Mouse (Mus musculus) brain, adult 2 months (tissue): ENCODE measurements around the gene Usp39.

ENCODE experiments used
- DNase-seq: peaks from one replicate; pipeline ENCODE4 v3.0.0; 2011; ENCODE audit warnings: low read depth, low spot score

The Usp39 gene

GRCm38 (mm10) chr6:72345074-72345567 lies at the start of gene Usp39:
Gene Usp39 (minus strand): TSS chr6:72345184.
- DNase-seq: peak; percentile 99

DNA sequence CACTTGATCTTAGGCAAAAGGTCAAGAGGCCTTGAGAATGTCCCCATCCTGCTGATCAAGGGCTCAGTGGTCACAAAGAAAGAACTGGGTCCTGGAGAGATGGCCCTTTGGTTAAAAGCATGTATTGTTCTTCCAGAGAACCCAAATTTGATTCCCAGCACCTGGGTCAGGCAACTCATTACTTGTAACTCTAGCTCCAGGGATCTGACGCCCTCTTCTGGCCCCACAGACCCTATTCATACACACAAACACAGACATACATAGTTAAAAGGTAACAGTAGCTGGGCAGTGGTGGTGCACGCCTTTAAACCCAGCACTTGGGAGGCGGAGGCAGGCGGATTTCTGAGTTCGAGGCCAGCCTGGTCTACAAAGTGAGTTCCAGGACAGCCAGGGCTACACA lies 47.4 kb upstream of the Usp39 start:
- DNase-seq: no peak

DNA sequence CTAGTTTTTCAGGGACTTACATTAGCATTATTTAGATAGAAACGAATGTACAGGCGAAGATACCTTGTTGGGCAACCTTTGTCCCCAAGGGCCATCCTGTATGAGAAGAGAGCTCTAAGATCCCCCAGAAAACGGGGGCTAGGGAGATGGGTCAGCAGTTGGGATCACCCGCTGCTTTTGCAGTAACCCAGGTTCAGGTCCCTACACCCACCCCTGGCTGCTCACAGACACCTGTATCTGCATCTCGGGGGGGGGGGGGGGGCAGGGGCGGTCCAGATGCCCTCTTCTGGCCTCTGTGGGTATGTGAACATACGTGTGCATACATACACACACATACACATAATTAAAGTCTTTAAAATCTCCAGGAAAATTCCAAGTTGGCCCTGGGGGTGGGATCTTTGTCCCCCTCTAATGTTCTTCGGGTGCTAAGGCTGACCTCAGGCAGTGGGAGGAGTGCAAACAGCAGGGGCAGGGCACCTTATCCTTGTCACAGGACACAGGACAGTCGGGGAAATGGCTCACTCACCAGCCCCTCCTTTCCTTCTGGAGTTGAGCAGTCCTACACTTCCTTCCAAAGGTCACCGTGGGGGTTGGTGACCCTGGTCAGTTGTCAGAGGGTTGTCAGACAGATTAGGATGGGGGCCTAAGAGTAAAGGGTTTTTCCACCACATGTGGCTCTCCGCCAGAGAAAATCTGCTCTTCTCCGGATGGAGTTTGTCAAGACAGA lies 46.0 kb upstream of the Usp39 start:
- no peak for DNase-seq

DNA sequence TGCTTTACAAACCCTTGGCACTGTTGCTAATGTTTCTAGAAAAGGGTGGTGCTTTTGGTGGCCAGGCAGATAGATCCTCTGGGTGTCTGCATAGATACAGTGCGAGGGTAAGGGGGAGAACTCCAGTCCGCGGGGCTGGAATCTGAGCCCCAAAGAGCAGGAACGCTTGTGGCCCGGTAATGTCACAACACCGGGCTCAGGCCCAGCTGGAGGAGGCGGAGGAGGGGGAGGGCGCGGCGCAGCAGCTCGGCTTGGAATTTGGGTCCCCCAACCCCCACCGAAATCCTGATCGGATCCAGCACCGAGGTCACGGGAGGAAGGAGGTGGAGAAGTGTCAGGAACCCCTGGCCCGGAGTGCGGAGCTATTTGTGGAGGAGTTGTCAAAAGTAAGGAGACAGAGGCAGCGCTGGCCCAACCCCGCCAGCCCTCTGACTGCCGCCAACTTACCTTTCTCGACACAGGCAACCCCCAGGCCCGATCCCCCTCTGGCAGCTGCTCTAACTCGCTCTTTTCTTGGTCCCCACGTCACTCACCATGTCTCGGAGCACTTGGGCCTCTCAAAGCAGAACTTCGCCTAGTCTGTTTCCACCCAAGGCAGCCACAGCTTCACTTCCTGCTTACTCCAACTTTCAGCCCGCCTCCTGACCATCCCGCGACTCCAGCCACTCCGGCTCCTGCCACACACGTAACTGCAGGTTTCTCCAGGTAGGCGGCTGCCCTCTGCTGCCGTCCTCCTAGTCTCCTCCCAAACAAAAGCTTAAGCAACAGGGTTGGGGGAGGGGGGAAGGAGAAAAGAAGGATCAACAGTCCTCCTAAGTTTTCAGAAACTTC lies 45.2 kb upstream of the Usp39 start, which contains the start of gene Vamp8:
Gene Vamp8, minus strand, starts transcription at position 763 of the 831 bp plus-strand sequence.
- DNase-seq: peak; percentile 61

- DNase-seq: no peak
Measured at GRCm38 (mm10) chr6:72389471-72389940, 44.5 kb upstream of the Usp39 start.

DNA sequence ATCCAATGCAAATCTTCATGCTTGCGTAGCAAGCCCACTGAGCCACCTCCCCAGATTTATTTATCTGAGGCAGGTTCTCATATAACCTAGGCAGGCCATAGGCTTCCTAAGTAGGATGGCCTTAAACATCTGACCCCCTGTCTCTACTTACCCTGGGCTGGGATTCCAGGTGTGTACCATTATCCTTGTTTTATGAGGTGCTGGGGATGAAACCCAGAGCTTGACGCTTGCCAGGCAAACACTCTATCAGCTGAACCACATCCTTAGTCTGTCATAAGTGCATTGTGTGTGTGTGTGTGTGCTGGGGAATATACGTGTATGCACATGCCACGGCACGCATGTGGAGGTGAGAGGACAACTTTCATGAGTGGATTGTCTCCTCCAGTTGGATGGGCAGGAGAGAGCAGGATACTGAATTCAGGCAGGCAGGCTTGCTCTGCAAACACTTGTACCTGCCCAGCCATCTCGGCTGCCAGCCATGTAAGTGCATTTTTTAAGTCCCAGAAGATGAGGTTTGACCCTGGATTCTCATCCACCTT lies 43.9 kb upstream of the Usp39 start:
- DNase-seq: no peak

GRCm38 (mm10) chr6:72388266-72388665 lies 43.3 kb upstream of the Usp39 start:
- DNase-seq: no peak

- no peak for DNase-seq
Measured at GRCm38 (mm10) chr6:72387816-72388215, 42.8 kb upstream of the Usp39 start.

GRCm38 (mm10) chr6:72386561-72386960 lies 41.6 kb upstream of the Usp39 start:
- no peak for DNase-seq

GRCm38 (mm10) chr6:72385258-72385657 lies 40.3 kb upstream of the Usp39 start:
- no peak for DNase-seq

DNA sequence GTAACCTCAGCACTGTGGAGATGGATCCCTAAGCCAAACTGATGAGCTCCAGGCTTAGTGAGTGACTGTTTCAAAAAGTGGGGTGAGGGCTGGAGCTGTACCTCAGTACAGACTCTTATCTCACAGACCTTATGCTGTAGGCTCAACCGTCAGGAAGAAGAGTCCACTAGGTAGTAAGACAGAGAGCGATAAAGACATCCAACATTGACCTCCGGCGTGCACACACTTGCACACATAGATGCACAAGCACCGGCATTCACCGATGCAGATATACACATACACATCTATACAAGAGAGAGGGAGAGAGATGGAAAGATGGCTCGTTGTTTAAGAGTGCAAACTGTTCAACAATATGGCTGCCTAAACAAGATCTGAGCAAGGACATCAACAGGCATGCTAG lies 39.0 kb upstream of the Usp39 start:
- no peak for DNase-seq

GRCm38 (mm10) chr6:72383142-72383820 lies 38.3 kb upstream of the Usp39 start:
- DNase-seq: peak; percentile 53

DNA sequence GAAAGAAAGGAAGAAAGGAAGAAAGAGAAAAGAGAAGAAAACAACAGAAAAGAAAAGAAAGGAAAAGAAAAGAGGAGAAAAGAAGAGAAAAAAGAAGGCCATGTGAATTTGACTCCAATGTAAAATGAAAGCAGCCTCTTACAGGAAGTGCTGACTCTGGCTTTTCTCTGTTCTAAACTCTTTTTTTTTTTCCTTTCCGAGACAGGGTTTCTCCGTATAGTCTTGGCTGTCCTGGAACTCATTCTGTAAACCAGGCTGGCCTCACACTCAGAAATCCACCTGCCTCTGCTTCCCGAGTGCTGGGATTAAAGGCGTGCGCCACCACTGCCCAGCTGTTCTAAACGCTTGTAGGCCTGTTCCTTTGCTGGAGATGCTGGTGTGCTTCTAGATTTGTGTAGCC lies 37.5 kb upstream of the Usp39 start:
- DNase-seq: no peak

GRCm38 (mm10) chr6:72380131-72380770 lies 35.3 kb upstream of the Usp39 start, which contains the start of gene Vamp5:
Gene Vamp5 (minus strand): TSS chr6:72380468.
- peak; percentile 51 for DNase-seq

DNA sequence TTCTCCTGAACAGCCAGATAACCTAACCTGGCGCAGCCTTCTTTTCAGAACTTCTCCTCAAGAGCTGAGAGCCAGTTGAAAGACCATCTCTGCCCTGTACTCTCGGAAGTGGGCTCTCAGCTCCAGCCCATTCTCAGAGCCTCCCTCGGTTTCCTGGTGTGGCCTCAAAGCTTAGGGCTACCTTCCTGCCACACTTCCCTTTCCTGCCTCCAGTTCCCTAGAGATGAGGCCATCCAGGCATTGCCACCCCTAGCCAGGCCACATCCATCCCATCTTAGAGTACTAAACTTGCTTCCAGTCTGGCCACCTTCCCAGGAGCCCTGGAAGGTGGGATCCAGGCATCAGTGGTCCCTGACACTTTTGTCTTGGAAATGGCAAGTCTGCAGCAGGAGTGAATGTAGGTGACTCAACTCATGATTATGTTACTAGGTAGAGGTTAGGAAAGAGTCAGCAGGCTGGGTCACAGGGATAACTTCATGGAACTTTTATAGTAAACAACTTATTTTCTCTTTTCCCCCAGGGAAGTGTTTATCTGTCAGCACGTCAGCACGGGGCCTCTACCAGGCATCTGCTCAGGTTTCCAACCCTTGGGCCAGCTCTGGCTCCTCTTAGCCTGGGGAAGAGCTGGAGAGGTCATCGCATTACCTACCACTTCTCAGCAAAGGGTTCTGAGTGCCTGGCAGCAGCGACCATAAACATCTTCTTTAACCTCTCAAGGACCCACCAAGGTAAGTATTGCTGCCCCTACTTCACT lies 34.6 kb upstream of the Usp39 start:
- no peak for DNase-seq

- no peak for DNase-seq
Measured at GRCm38 (mm10) chr6:72378510-72379234, 33.7 kb upstream of the Usp39 start.

DNA sequence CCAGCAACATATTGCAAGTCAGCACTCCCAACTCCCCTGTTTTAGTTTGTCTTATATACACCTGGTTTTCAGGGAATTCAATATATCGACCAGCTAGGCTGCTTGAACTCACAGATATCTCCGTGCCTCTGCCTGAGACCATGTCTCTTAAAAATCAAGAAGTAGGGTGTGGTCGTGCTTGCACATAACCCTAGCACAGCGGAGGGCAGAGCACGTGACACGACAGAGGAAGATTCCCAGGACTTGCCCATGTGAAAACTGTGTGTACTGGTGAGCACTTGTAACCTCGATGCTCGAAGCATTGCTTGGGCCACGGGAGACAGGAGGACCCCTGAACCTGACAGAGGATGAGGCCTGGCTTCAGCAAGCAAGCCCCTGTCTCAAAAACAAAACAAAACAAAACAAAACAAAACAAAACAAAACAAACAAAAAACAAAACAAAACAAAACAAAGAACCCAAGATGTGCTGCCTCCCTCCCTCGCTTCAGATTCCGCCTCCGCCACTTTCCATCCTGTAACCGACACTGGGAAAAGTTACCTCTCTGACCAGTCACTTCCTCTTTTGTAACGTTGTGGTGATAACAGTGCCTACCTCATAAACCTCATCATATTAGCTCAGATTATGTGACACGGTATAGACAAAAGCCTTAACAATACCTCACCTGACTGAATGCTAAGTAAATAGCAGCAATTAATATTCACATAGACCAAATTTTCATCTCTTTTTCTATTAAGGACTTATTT lies 30.0 kb upstream of the Usp39 start:
- no peak for DNase-seq

GRCm38 (mm10) chr6:72374206-72374605 lies 29.2 kb upstream of the Usp39 start:
- DNase-seq: no peak

DNA sequence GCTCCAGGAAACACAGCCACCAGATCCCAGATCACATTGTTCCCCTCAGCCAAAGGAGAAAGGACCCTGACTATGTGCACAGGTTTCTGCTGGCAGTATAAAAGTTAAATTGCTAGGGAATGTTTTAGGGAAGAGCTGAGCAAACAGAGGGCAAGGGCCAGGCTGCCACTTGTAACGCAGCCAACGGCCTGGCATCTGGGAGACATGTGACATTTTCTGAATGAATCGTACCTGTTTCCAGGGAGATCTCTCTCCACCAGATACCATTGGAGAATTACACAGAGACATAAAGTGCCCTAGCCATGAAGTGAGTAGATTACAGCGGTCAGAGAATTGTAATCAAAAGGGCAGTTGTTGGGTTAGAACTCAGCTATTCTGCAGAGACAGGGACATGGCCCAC lies 28.2 kb upstream of the Usp39 start:
- DNase-seq: no peak
